Mouse (Mus musculus) limb, embryonic 11.5 days (tissue): ENCODE data around the gene Pnmal1. TPM values are rescaled to one million over a fixed set of nuclear protein-coding genes. Genes with fewer than 3 reads are reported as not detected.
A peak's percentile ranks its signal among the peaks of the same experiment; 100 is the strongest.

Experiments
- ATAC-seq: fragments of 200-750 bp; cut with Nextera tagmentation; 2 replicates; pipeline ENCODE4 v1.8.0; 2017; ENCODE audit warnings: low read depth; ENCODE audit not compliant: insufficient number of reproducible peaks, low FRiP score, low TSS enrichment
- DNase-seq: peaks from one replicate; pipeline ENCODE4 v3.0.0-alpha.2; 2015; ENCODE audit warnings: low spot score
- H3K27ac ChIP-seq: fragments of 300-500 bp; sonication (generic); replicated peaks from 2 replicates; pipeline ENCODE4 v1.5.1; 2014; ENCODE audit warnings: low read depth, mild to moderate bottlenecking, low read length
- H3K27me3 ChIP-seq: fragments of 300-500 bp; sonication (generic); 2 replicates; pipeline ENCODE4 v1.6.1; 2014; ENCODE audit warnings: mild to moderate bottlenecking, low read length, mixed read lengths; ENCODE audit not compliant: control insufficient read depth, insufficient read depth
- H3K36me3 ChIP-seq: fragments of 300-500 bp; sonication (generic); 2 replicates; pipeline ENCODE4 v1.6.1; 2014; ENCODE audit warnings: mild to moderate bottlenecking, low read length, moderate library complexity, mixed read lengths; ENCODE audit not compliant: control insufficient read depth, insufficient read depth
- H3K4me1 ChIP-seq: fragments of 300-500 bp; sonication (generic); 2 replicates; pipeline ENCODE4 v1.6.1; 2014; ENCODE audit warnings: low read length, mixed read lengths; ENCODE audit not compliant: control insufficient read depth, insufficient read depth
- H3K4me2 ChIP-seq: fragments of 300-500 bp; sonication (generic); 2 replicates; pipeline ENCODE4 v1.6.1; 2014; ENCODE audit warnings: low read depth, mild to moderate bottlenecking, moderate library complexity; ENCODE audit not compliant: severe bottlenecking
- H3K4me3 ChIP-seq: fragments of 300-500 bp; sonication (generic); 2 replicates; pipeline ENCODE4 v1.5.1; 2014; ENCODE audit warnings: low read depth, low read length
- H3K9ac ChIP-seq: fragments of 300-500 bp; sonication (generic); 2 replicates; pipeline ENCODE4 v1.6.1; 2014; ENCODE audit warnings: mild to moderate bottlenecking, low read length
- H3K9me3 ChIP-seq: fragments of 300-500 bp; sonication (generic); 2 replicates; pipeline ENCODE4 v1.6.1; 2016; ENCODE audit warnings: low read length; ENCODE audit not compliant: control insufficient read depth
- WGBS: fragments of 180-500 bp; shearing (Covaris S2); extraction: QIAGEN DNeasy Blood & Tissue Kit; methylation state at CpG from one replicate; pipeline ENCODE4 v1.1.7; 2014; 5-methylcytosine and 5-hydroxymethylcytosine counted together
- polyA plus RNA-seq: library from polyadenylated mRNA; unstranded; fragments of >200 nt; fragmentation: Nextera tagmentation; extraction: Ambion mirVana; gene quantifications from 2 replicates; pipeline ENCODE4 v1.2.1, GENCODE M21; 2014

Gene Pnmal1
- polyA plus RNA-seq, 1 experiment from 2014 or later = 2.0 TPM

- H3K4me1 ChIP-seq = peaks cover 31% of the 10 kb centered on the region
These were observed 37.6 kb upstream of the Pnmal1 start for GRCm38 (mm10) chr7:16921881-16922335.

GRCm38 (mm10) chr7:16922360-16922973, 37.0 kb upstream of the Pnmal1 start:
- H3K27ac ChIP-seq = peak overlapping the region; percentile 65
- no peak for ATAC-seq
- H3K4me3 ChIP-seq = peak overlapping the region; percentile 94
- no peaks in the 10 kb centered on the region for H3K27me3 ChIP-seq
- 66% methylated on average over 10 of the region's 10 CpGs for WGBS
- H3K4me1 ChIP-seq = peaks cover 31% of the 10 kb centered on the region
- H3K9ac ChIP-seq = no peak overlapping the region; the same call in none of the 2 replicates
- H3K9me3 ChIP-seq = no peaks in the 10 kb centered on the region
- H3K4me2 ChIP-seq = peak overlapping the region; percentile 89
- H3K36me3 ChIP-seq = peaks cover 11% of the 10 kb centered on the region; the same call in 1 of the 2 replicates
- no peak for DNase-seq

More at GRCm38 (mm10) chr7:16921881-16922335, 37.6 kb upstream of the Pnmal1 start:
- Histone ChIP-seq H3K4me3 (peak overlapping the region; percentile 94), H3K9ac (peak overlapping the region; percentile 43), H3K9me3 (no peaks in the 10 kb centered on the region), H3K27ac (peak overlapping the region; percentile 65), H3K36me3 (peaks cover 16% of the 10 kb centered on the region; the same call in 1 of the 2 replicates), H3K27me3 (no peaks in the 10 kb centered on the region), H3K4me2 (peak overlapping the region; percentile 89)
- WGBS = 69% methylated on average over 6 of the region's 6 CpGs
- ATAC-seq (no peak), DNase-seq (no peak)

- no peak for DNase-seq
- Histone ChIP-seq H3K9me3 (no peaks in the 10 kb centered on the region), H3K9ac (peak overlapping the region; percentile 93), H3K4me1 (peaks cover 31% of the 10 kb centered on the region), H3K4me2 (peak overlapping the region; percentile 89), H3K27me3 (no peaks in the 10 kb centered on the region), H3K36me3 (0 out of 2 replicates have a peak, but pooled peaks cover 6% of the 10 kb centered on the region), H3K27ac (peak overlapping the region; percentile 80), H3K4me3 (peak overlapping the region; percentile 94)
- ATAC-seq = no peak; the same call in 1 of the 2 replicates
- WGBS = under 1% methylated on average over 54 of the region's 57 CpGs
These were observed 36.0 kb upstream of the Pnmal1 start for GRCm38 (mm10) chr7:16923283-16924036.

- Histone ChIP-seq H3K4me3 (peak within 1 kb of the TSS; percentile 94), H3K4me1 (peaks cover 31% of the 10 kb centered on the region), H3K9ac (peak within 1 kb of the TSS; percentile 93), H3K9me3 (no peaks in the 10 kb centered on the region), H3K27me3 (no peaks in the 10 kb centered on the region), H3K27ac (peak within 1 kb of the TSS; percentile 85), H3K36me3 (0 out of 2 replicates have a peak, but pooled peaks cover under 1% of the 10 kb centered on the region), H3K4me2 (peak within 1 kb of the TSS; percentile 89)
- WGBS = 2% methylated on average over 63 of the region's 64 CpGs
- peak; percentile 100 for DNase-seq
- ATAC-seq = peak; percentile 91
These were observed 35.2 kb upstream of the Pnmal1 start, which contains the start of gene Calm3 for GRCm38 (mm10) chr7:16924037-16924834. TSS of gene Calm3 (minus strand) at chr7:16924114.

GRCm38 (mm10) chr7:16928341-16928740, 31.1 kb upstream of the Pnmal1 start:
- no peak overlapping the region for H3K9ac ChIP-seq
- ATAC-seq = no peak
- H3K27me3 ChIP-seq = no peaks in the 10 kb centered on the region
- no peaks in the 10 kb centered on the region for H3K36me3 ChIP-seq
- no peak overlapping the region for H3K4me2 ChIP-seq
- H3K27ac ChIP-seq = no peak overlapping the region
- no peak for DNase-seq
- H3K4me3 ChIP-seq = no peak overlapping the region
- WGBS = 46% methylated on average over 2 of the region's 2 CpGs
- H3K4me1 ChIP-seq = no peaks in the 10 kb centered on the region
- no peaks in the 10 kb centered on the region for H3K9me3 ChIP-seq

GRCm38 (mm10) chr7:16930850-16931249, 28.6 kb upstream of the Pnmal1 start:
- ATAC-seq (no peak), DNase-seq (peak; percentile 84)
- H3K27me3 ChIP-seq = no peaks in the 10 kb centered on the region
- WGBS = 13% methylated on average over 1 of the region's 1 CpGs
- H3K4me3 ChIP-seq = no peak overlapping the region
- no peak overlapping the region for H3K9ac ChIP-seq
- no peak overlapping the region for H3K4me2 ChIP-seq
- no peaks in the 10 kb centered on the region for H3K9me3 ChIP-seq
- no peaks in the 10 kb centered on the region for H3K4me1 ChIP-seq
- H3K36me3 ChIP-seq = no peaks in the 10 kb centered on the region
- H3K27ac ChIP-seq = no peak overlapping the region

- no peak overlapping the region for H3K4me2 ChIP-seq
- 20% methylated on average over 14 of the region's 14 CpGs for WGBS
- ATAC-seq = 0 out of 2 replicates have a peak, but pooled peaks have one; percentile 58
These were observed 27.4 kb upstream of the Pnmal1 start for GRCm38 (mm10) chr7:16931968-16932627.

More at GRCm38 (mm10) chr7:16931968-16932627, 27.4 kb upstream of the Pnmal1 start:
- Histone ChIP-seq H3K9me3 (no peaks in the 10 kb centered on the region), H3K27ac (no peak overlapping the region), H3K4me3 (no peak overlapping the region), H3K27me3 (no peaks in the 10 kb centered on the region), H3K9ac (no peak overlapping the region), H3K4me1 (no peaks in the 10 kb centered on the region), H3K36me3 (no peaks in the 10 kb centered on the region)
- DNase-seq = peak; percentile 92
